Mouse (Mus musculus) cerebellum, adult 9-11 months (tissue): ENCODE data around the gene Mecom.
"Not testable (repeated sequence)": the region's sequence is repeated elsewhere in the genome, so short reads cannot be mapped to it uniquely, and the experiment has no call there.

Experiments
- DNase-seq: peaks from one replicate; pipeline ENCODE4 v3.0.0; 2022

The Mecom gene

DNA sequence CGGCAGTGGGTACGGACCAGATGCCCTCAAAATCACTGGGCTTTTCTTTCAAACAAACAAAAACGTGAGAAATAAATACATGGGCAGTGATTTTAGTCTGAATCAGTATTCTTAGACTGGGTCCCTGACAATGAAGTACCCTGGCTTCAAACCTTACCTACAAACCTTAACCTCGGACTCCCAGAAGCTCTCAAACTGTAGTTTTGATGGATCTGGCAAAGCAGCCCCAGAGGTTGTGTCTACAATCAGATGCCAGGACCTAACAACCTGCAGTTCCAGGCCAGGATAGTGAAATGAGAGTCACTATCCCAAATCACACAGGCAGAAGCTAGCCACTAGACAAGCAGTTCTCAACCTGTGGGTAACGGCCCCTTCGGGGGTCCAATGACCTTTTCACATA, 111.2 kb downstream of the Mecom start:
- DNase-seq, result no peak

DNA sequence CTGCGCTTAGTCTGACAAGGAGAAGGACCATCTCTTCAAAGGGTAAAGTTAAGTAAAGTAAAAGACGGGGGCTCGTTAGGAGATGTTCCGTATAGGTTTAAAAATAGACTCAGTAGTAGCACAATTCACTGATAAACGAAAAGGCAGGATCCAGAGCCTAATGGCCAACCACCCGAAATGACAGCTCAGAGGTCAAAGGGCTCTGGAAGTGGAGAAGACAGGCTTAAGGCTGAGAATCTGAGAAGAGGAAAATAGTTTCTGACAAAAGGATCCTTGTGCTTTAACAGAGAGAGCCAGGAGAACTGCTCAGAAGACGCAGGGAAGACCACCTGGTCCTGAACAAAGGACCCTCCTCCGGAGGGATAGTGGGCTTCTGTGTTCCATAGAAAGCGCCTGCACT, 111.7 kb downstream of the Mecom start:
- no peak for DNase-seq

DNA sequence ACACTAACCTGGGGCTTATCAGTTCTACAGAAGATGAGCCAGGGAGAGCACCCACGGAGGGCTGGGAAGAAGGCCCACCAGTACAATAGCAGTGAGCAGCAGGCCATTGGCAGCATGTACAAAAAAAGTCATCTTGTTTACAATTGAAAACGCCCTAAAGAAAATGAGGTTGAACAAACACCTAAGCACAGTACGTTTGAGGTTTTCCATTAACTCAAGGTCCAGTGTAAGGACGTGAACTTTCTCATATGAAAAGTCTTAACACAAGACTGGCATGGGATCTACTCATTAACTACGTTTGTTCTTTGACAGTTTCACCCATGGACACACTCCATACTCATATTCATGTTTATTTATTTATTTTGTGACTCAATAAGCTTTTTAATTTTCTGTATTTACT, 118.9 kb downstream of the Mecom start:
- no peak for DNase-seq

DNA sequence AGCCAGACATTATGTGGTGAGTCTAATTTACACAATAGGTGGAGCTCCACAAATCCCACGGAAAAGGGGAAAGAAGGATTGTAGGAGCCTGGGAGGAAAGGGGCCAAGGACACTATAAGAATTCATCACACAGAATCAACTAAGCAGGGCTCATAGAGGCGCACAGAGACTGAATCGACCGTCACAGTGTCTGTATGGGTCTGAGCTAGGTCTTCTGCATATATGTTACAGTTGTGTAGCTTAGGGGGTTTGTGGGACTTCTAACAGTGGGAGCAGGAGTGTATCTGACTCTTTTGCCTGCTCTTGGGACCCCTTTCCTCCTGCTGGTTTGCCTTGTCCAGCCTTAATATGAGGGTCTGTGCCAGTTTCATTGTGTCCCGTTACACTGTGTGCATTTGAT, 123.8 kb downstream of the Mecom start:
- DNase-seq, result no peak

DNA sequence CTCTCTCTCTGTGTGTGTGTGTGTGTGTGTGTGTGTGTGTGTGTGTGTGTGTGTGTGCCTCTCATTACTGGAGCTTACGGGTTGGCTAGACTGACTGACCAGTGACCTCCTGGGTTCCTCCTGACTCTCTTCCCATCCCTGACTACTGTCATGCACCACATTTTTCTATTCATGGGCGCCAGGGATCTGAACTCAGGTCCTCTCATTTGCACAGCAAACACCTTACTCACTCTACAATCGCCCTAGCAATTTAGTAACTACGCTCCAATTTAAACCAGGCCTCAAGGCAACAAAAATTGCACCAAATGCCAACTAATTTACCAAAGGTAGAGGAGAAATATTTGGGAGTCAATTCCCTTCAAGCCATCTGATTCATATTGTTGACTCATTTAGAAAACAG, 125.9 kb downstream of the Mecom start:
- not testable (repeated sequence) for DNase-seq

DNA sequence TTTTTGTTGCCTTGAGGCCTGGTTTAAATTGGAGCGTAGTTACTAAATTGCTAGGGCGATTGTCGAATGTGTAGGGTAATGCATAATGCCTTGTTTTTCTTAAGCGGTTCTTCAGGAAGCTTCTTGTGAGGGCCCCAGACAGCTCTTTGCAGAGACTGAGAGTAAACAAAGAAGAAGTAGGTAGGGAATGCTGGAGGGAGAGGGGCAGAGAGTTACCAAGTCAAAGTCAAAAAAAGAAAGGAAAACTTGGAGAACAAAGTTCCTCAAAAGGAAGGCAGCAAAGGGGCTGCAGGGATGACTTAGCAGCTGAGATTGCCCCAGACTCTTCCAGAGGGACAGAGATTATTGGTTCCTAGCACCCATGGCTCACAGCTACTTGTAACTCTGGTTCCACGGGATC, 126.9 kb downstream of the Mecom start:
- DNase-seq, result no peak

DNA sequence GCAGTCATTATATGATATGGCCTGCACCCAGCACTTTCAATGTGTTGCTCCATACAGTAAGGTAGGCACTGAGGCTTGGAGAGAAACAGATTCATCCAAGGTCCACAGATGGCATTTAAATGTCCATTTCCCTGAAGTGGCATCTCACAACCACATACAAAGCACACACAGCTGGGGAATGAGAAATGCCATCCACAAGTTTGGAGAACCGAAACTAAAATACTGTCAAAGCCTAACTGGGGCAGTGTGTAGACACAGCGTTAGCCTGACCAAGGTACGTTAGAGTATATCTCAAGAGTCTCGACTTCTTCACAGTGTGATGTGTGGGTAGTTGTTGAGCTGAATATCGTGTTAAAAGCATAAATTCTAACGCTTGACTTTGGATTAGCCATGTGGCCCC, 133.6 kb downstream of the Mecom start:
- DNase-seq, result no peak

DNA sequence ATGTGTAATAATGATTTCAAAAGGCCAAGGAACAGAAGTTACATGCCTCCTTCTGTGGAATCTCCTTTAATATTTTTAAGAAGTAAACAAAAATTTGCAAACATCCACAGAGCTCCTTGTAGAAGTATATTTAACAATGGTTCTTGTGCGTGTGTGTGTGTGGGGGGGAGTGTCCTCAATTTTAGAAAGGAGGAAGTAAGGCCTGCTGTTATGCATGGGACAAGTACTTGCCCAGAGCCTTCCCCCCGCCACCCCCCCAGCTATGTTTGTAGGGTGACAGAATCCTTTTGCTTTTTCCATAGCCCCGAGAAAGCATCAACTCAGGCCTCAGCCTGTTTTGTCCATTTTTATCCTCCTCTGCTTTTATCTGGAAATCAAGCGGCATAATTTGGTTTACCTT, 137.0 kb downstream of the Mecom start:
- DNase-seq, result no peak

DNA sequence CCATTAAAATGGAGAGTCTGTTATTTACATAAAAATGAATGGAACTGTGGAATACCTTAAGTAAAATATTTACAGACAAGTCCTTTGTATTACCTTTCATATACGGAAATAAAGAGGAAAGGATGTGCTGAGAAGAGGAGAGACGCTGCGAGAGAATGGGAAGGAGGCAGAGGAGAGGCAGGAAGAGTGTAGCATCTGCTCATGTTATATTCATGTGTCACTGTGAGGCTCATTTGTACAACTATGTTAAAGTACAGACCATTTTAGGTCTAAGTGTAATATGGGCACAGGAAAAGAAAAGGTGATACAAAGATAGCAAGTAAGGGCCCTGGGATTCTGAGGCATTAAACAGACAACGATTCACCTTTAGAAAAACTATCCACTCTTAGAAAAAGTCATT, 143.0 kb downstream of the Mecom start:
- DNase-seq, result no peak

DNA sequence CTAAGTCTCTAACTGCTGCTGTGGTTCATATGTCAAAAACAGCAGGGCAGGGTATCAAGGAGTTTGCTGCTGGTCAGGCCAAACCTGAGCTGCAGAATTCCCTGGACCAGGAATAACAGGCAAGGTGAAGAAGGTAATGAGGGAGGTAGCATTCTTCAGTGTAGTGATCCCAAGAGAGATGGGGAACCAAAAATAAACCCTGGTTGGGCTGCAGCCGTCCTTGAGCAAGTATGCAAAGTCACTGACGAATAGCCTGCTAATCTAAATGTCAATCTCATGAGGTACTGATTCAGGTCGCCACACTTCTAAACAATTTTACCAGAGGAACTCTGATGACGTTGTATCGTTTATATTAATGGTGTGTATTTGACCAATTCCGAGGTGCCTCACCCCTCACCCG, 148.9 kb downstream of the Mecom start:
- DNase-seq, result no peak

DNA sequence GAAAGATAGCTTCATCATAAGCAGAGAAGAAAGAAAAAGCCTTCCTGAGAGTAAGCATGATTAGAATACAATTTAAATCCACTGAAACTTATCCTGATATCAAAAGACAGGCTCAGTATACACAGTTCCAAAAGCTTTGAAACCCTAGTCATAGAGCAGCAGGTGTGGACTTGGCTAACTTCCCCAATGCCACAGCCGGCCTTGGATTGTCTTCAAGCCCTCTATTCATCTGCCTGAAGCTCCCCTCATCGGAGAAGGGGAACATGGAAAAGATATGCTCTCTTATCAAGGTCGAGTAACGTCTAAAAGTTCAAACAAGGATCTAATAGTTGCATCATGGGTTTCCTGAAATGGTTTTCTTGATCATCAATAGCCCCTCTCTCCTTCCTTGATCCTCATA, 152.9 kb downstream of the Mecom start:
- DNase-seq, result no peak

DNA sequence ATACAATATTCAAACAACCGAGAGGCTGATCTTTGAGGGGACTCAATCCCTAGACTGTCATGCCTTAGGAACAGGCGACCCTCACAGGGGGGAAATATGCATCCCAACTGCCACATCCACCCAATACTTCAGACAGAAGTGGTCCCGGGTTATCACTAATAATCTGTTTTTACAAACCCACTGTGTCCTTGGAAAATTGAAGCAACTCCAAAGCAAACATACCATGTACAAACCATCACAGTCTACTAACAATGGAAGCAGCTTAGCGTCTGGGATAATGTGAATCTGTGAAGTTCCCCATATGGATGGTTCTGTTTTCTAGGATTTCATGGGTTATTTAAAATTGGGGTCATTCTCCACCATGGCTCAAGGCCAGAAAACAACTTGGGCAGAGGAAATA, 155.1 kb downstream of the Mecom start:
- no peak for DNase-seq

DNA sequence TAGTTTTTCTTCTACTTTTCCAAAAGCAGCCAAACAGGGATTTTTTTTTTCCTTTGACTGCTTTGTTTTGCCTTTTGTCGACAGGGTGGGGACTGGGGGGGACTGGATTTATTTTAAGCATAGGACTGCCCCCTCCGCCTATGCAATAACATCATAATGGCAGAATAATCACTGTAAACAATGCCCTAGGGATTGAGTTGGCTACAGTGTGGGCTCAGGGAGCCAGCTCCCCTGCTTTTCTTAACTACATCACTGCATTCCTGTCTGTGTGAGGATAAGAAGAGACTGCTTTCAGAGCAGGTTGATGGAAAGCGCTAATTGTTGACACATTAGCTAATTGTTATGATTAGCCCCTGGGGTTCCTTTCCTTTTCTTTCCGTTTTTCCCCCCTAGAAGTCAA, 155.6 kb downstream of the Mecom start:
- no peak for DNase-seq

DNA sequence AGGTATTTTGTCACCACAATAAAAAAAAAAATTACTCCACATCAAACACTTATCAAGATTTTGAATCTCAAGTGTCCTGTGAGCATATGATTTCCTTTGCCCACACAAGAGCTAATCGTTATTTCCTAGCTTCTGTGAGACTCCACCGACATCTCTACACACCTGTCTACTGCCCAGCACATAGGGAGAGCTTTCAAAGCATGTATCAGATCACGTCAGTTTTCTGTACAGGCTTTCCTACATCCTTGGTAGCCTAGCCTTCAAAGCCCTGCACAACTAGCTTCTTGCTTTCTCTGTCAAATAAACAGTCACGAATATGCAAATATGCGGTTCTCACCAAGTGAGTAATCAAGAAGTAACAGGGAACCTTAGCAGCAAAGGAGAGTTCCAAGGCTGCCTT, 157.5 kb downstream of the Mecom start:
- DNase-seq, result no peak

DNA sequence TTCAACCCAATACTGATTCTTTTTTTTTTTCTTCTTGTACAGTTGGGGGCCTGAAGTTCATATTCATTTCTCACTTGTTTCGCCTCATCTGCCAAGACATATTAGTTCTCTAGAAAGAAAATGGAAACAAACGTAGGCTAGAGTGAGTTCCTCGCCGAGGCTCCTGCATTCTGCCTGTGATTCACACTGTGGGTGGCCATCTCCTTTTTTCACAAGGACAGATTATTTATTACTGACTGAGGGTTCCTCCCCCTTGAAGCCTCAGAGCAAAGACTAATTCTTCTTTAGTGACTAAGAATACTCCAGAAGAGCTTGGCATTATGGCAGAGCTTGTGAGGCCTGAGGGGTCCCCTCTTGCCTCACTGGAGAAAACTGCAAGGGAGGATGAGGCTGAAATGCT, 167.5 kb downstream of the Mecom start:
- DNase-seq, result no peak

DNA sequence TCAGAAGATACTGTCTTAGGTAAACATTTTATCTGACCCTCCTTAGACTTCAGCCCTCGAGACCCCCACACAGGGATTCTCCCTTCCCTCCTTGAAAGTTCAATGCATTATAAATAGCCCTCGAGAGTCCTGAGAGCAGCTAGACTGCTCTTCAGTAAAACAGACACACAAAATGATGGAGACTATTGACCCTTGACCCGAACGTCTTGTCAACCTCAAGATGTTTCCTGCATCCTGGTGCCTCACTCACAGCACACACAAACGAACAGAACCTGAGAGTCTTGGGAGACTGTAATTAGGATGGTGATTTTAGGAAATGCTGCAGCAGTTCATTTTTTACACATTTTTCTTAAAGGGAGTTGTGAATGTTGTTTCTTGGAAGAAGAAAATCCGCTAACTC, 168.5 kb downstream of the Mecom start:
- DNase-seq, result no peak

DNA sequence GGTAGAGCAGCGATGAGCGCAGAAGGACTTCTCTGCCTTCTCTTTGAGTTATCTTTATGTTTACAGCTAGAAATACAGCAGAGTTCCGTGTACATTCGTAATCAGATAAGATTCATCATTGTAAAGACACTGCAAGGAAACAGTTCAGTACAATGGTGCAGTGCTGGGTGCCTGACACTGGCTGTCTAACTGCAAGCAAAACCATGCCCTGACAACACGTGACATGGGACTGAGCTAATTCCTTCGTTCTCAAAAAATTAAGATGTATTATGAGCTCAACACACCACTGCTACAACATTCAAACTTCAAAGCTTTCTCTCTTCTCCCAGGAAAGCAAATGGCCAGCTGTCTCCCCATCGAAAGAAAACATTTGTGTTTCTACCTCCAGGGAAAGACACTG, 176.3 kb downstream of the Mecom start:
- no peak for DNase-seq

DNA sequence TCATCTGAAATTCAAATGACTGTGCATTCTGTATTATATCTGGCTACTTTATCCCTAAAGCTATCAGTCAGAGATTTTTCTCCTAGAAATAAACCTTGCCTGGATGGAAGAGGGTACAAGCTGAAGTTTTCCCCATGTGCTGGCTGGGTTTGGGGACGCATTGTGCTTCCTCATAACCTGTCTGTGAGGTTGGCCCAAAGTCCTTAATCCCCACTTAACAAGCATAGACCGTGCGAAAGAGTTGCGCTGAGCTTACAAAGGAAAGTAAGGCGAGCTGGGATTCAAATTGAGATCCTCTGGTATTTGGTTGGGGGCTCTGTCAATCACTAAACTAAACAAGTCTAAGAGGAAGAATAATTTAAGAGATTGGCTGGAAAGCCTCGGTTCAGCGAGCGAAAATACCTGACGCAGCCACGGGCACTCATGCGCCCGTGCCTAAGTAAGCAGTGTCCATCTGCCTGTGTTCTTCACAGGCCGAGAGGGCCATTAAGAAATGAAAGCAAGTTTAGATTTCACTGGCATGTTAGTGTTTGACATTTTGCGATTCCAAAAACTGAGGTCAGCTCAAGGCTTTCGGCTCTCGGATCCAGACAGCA, 176.8 kb downstream of the Mecom start:
- no peak for DNase-seq

DNA sequence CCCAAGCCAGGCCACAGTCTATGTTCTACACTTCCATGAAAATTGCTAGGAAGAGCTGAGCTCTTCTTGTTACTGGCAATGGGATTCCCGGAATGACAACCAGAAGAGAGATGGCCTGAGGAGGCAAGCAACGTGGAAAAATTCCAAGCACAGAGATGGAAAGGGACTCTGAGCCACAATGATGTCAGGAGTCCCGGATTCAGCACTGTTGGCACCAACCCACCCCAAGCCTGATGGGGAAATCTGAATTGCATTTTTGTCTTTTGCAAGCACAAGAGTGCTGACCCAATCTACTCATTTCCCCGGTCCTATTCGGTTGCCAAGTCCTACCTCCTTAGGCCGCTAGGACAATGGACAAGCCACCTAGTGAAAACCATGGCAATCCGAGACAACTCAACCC, 181.2 kb downstream of the Mecom start:
- no peak for DNase-seq

DNA sequence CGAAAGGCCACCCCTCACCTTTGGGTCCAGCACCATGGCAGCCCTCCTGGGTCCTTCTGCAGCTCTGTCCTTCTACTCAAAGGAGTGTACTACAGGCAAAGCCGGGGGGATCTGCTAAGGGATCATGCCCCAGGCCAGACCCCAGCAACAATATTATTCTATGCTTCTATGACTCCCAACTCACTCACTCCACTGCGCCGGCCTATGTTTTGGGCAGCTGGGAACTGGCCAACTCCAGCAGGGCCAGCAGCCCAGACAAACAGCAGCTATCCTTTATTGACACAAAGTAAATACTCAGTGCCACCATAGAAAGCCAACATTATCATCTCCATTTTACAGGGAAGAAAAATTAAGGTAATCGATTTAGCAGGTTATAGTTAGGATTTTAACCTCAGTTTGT, 186.6 kb downstream of the Mecom start:
- DNase-seq, result no peak

DNA sequence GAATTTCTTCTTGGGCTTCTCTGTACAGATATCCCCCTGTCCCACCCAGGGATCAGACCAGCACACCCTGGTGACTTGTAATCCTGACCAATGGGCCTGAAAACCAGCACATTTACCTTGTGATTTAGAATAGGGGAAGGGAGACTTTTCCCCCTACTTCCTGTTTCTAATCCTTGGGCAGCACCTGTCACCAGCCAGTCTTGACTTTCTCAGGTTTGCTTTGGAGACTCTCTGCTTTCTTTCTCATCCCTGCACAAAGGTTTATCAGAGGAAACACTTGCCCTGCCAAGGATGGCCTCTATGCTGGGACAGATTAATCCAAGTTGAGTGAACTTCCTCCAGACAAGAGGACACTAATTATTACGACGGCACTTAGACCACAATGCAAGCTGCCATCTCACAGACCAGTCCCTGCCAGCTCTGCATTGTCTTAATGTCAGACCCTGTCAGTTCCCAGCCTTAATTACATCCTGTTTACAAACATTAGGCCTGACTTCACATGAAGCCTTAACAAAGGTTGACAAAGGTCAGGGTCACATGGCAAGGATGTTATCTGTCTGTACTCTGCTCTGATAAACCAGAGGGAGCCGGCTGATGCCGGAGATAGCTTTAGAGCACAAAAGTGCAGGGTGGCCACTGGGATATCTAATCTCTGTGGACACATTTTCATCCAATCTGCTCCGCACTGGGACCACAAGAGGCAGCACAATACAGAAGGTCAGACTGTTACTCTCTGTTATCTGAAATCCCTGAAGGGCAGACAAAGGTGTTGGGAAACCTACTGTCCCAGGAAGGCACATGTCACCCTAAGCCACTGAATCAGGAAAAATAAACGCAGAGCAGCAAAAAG, 193.7 kb downstream of the Mecom start:
- DNase-seq, result no peak

DNA sequence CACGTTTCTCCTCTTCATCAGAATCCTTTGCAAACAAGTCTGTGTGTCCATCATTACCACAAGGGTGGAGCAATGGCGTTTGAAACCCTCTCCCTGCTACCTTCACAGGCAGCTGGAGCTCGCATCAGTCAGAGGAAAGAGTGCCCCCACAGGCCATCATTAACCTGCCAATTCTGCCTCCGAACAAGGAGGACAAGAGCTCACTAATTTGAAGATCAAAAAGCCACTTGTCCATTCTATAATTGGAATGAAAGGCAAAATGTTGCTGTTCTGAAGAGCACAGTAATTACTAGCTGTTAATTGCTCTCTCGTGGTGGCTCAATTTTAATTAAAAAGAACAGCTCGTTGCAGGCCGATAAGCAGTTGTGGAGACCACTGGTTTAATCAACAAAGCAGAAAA, 198.5 kb downstream of the Mecom start:
- DNase-seq, result no peak

DNA sequence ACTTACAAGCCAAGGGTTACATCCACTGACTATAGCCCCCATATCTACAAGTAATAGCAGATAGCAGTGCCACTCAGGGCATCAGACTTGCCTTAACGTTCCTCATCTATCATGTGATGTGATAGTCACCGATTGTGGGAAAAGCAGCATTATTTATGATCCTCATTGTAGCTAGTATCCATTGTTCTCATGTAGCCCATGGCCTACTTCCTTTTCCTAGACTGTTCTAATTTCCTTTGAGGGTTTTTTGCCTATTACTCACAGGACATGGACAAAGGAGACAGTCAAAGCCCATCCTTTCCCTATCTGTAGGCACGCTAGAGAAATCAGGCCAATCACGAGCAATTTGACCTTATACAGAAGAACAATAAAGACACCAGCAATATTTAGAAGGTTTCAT, 203.7 kb downstream of the Mecom start:
- no peak for DNase-seq

DNA sequence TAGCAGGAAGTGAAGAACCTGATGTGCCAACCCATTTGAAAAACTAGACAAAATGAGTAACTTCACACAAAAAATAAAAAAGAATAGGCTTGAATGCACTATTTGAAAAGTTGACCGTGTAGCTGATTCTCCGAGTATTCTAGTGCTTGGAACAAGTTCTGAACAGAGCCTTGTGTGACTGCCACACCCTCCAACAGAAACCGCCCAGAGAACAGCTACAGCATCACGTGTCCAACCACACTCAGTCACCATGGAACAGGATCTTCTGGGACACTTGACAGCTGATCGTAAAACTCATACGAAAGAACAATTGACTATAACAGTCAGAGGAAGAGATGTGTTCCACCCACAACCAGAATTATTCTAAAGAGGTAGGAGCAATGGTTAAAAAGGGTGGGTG, 215.5 kb downstream of the Mecom start:
- no peak for DNase-seq

DNA sequence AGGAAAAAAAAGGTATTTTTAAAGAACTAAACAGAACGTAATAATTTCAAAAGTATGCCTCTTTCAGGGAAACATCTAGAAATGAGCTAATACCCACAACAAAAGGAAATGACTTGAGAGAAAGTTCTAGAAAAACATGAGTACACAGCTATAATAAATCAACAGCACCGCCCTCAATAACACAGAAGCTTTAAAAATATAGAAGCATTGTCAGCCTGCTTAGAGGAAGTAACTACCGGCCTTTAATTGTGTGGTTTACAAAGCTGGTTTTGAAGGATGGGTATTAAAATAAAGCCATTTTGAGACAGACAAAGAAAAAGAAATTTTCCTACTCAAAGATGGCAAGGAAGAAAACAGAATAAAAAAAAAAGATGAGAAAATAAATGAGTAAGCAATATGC, 217.3 kb downstream of the Mecom start:
- DNase-seq, result no peak
